Mouse (Mus musculus): Measurements from ENCODE around the gene Pts. TPM values are rescaled to one million over a fixed set of nuclear protein-coding genes. Genes with fewer than 3 reads are reported as not detected.

The Pts gene
- polyA plus RNA-seq, 1 experiment from 2014 or later, result 94.1 TPM

DNA sequence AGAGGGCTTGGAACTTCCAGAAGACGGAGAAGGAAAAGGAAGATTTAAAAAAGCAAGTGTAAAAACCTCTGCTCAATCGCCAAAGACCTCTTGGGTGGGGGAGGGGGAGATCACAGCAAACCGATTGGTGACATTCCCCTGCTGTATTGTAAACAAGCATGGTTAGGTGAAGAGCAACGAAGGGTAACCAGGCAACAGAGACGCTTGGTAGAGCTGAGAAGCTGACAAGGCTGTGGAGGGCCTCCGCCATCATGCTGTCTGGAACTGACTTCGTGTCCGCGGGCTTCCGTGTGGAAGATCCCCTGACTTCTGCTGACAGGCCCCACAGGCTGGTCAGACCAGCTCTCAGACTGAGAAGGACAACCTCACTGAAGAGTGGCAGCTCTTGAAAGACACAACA lies 43.0 kb downstream of the Pts start:
- Histone ChIP-seq H3K9ac (replicated peaks; ENCODE audit: low read depth, low read length) (no peak overlapping the region), H3K4me2 (ENCODE audit: low read length) (peak overlapping the region; percentile 27), H3K4me1 (replicated peaks; ENCODE audit: control insufficient read depth, insufficient read depth, low read length) (no peaks in the 10 kb centered on the region), H3K4me3 (replicated peaks; ENCODE audit: low read length) (no peak overlapping the region), H3K9me3 (ENCODE audit: control insufficient read depth, low read length) (no peaks in the 10 kb centered on the region), H3K27me3 (replicated peaks; ENCODE audit: control insufficient read depth, insufficient read depth, low read length) (no peaks in the 10 kb centered on the region), H3K36me3 (ENCODE audit: control insufficient read depth, insufficient read depth) (no peaks in the 10 kb centered on the region), H3K27ac (ENCODE audit: low read length) (no peak overlapping the region)
- ATAC-seq, result no peak
- 7% methylated on average over 10 of the region's 10 CpGs for WGBS

GRCm38 (mm10) chr9:50482743-50483142 lies 45.8 kb downstream of the Pts start:
- Histone ChIP-seq H3K4me1 (replicated peaks; ENCODE audit: control insufficient read depth, insufficient read depth, low read length) (no peaks in the 10 kb centered on the region), H3K9me3 (ENCODE audit: control insufficient read depth, low read length) (no peaks in the 10 kb centered on the region), H3K36me3 (ENCODE audit: control insufficient read depth, insufficient read depth) (no peaks in the 10 kb centered on the region), H3K9ac (replicated peaks; ENCODE audit: low read depth, low read length) (no peak overlapping the region), H3K4me2 (ENCODE audit: low read length) (no peak overlapping the region), H3K27ac (ENCODE audit: low read length) (no peak overlapping the region), H3K4me3 (replicated peaks; ENCODE audit: low read length) (no peak overlapping the region), H3K27me3 (replicated peaks; ENCODE audit: control insufficient read depth, insufficient read depth, low read length) (no peaks in the 10 kb centered on the region)
- 88% methylated on average over 8 of the region's 8 CpGs for WGBS
- no peak for ATAC-seq

- ATAC-seq, result no peak
- 43% methylated on average over 8 of the region's 8 CpGs for WGBS
- H3K4me3 ChIP-seq (replicated peaks; ENCODE audit: low read length), result no peak overlapping the region
These were observed 49.0 kb downstream of the Pts start for GRCm38 (mm10) chr9:50479476-50479875.

DNA sequence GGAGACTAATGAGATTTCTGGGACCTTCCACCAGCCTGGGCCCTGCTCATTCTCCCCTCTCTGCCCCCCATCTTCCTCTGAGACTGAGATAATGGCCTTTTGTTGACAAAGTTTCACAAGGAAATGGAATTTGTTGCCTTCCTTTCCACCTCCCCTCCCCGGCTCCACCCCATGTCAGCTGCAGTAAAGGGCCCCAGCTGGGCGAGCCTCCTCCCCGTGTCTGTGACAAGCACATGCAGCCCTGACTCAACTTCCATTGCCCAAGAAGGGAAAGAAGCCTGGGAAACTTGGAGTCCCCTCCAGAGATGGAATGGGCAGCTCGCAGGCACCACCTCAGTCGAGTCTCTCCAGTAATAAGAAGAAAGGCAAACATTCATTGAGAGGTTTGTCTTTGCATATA lies 49.7 kb downstream of the Pts start:
- ATAC-seq, result no peak

More at GRCm38 (mm10) chr9:50479476-50479875, 49.0 kb downstream of the Pts start:
- Histone ChIP-seq H3K9ac (replicated peaks; ENCODE audit: low read depth, low read length) (no peak overlapping the region), H3K27me3 (replicated peaks; ENCODE audit: control insufficient read depth, insufficient read depth, low read length) (no peaks in the 10 kb centered on the region), H3K4me2 (ENCODE audit: low read length) (no peak overlapping the region), H3K36me3 (ENCODE audit: control insufficient read depth, insufficient read depth) (no peaks in the 10 kb centered on the region), H3K9me3 (ENCODE audit: control insufficient read depth, low read length) (no peaks in the 10 kb centered on the region), H3K27ac (ENCODE audit: low read length) (no peak overlapping the region), H3K4me1 (replicated peaks; ENCODE audit: control insufficient read depth, insufficient read depth, low read length) (no peaks in the 10 kb centered on the region)

GRCm38 (mm10) chr9:50477270-50477669 lies 51.3 kb downstream of the Pts start:
- Histone ChIP-seq H3K9me3 (ENCODE audit: control insufficient read depth, low read length) (no peaks in the 10 kb centered on the region), H3K4me1 (replicated peaks; ENCODE audit: control insufficient read depth, insufficient read depth, low read length) (no peaks in the 10 kb centered on the region), H3K4me2 (ENCODE audit: low read length) (no peak overlapping the region), H3K36me3 (ENCODE audit: control insufficient read depth, insufficient read depth) (no peaks in the 10 kb centered on the region), H3K4me3 (replicated peaks; ENCODE audit: low read length) (no peak overlapping the region), H3K27me3 (replicated peaks; ENCODE audit: control insufficient read depth, insufficient read depth, low read length) (no peaks in the 10 kb centered on the region), H3K27ac (ENCODE audit: low read length) (no peak overlapping the region), H3K9ac (replicated peaks; ENCODE audit: low read depth, low read length) (no peak overlapping the region)
- no peak for ATAC-seq
- WGBS, result 95% methylated on average over 9 of the region's 9 CpGs

More for the DNA sequence above, 49.7 kb downstream of the Pts start:
- Histone ChIP-seq H3K4me1 (replicated peaks; ENCODE audit: control insufficient read depth, insufficient read depth, low read length) (no peaks in the 10 kb centered on the region), H3K9me3 (ENCODE audit: control insufficient read depth, low read length) (no peaks in the 10 kb centered on the region), H3K36me3 (ENCODE audit: control insufficient read depth, insufficient read depth) (no peaks in the 10 kb centered on the region), H3K4me3 (replicated peaks; ENCODE audit: low read length) (no peak overlapping the region), H3K9ac (replicated peaks; ENCODE audit: low read depth, low read length) (no peak overlapping the region), H3K4me2 (ENCODE audit: low read length) (no peak overlapping the region), H3K27ac (ENCODE audit: low read length) (no peak overlapping the region), H3K27me3 (replicated peaks; ENCODE audit: control insufficient read depth, insufficient read depth, low read length) (no peaks in the 10 kb centered on the region)
- 13% methylated on average over 5 of the region's 5 CpGs for WGBS

DNA sequence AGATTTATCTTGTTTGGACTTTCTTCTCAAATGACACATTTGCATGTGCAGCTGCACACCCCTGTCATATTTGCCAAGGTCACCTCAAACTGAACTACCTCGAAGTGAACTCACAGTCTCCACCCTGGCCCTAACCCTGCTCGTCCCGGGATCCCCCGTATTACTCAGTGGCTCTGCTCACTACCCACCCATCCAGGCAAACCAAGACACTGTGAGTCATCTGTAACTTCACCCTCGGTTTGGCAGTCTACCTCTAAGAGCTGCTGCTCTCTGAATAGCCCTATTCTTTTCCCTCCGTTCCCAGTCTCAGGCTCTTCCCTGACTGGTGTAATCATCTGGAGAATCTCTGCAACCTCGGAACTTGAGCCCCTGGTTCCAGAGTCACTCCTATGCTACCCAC lies 51.9 kb downstream of the Pts start:
- no peak for ATAC-seq
- no peak overlapping the region for H3K4me2 ChIP-seq (ENCODE audit: low read length)
- no peaks in the 10 kb centered on the region for H3K27me3 ChIP-seq (replicated peaks; ENCODE audit: control insufficient read depth, insufficient read depth, low read length)
- 67% methylated on average over 7 of the region's 7 CpGs for WGBS
- no peaks in the 10 kb centered on the region for H3K9me3 ChIP-seq (ENCODE audit: control insufficient read depth, low read length)
- H3K36me3 ChIP-seq (ENCODE audit: control insufficient read depth, insufficient read depth), result no peaks in the 10 kb centered on the region
- H3K4me3 ChIP-seq (replicated peaks; ENCODE audit: low read length), result no peak overlapping the region
- H3K9ac ChIP-seq (replicated peaks; ENCODE audit: low read depth, low read length), result no peak overlapping the region
- no peak overlapping the region for H3K27ac ChIP-seq (ENCODE audit: low read length)
- no peaks in the 10 kb centered on the region for H3K4me1 ChIP-seq (replicated peaks; ENCODE audit: control insufficient read depth, insufficient read depth, low read length)

DNA sequence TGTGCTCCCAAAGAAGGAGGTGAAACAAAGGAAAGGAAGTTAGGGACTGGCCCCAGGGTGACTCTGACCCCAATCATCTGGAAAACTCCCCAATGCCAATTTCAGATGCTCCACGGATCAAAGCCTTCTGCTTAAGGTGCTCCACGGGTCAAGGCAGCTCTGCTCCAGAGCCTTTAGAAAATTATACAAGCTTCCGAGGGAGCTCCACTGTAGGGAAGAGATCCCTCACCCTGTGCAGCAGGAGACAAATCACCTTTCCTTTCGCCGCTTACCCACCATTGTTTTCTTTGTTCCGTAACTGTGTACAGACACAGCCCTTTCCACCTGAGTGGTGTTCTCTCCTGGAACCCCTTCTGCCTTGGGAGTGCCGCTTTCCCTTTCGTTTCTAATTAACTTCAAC lies 52.8 kb downstream of the Pts start:
- no peak overlapping the region for H3K27ac ChIP-seq (ENCODE audit: low read length)
- H3K9me3 ChIP-seq (ENCODE audit: control insufficient read depth, low read length), result no peaks in the 10 kb centered on the region
- 52% methylated on average over 8 of the region's 8 CpGs for WGBS
- H3K9ac ChIP-seq (replicated peaks; ENCODE audit: low read depth, low read length), result no peak overlapping the region
- H3K4me1 ChIP-seq (replicated peaks; ENCODE audit: control insufficient read depth, insufficient read depth, low read length), result no peaks in the 10 kb centered on the region
- no peaks in the 10 kb centered on the region for H3K27me3 ChIP-seq (replicated peaks; ENCODE audit: control insufficient read depth, insufficient read depth, low read length)
- no peak for ATAC-seq
- H3K4me3 ChIP-seq (replicated peaks; ENCODE audit: low read length), result no peak overlapping the region
- H3K4me2 ChIP-seq (ENCODE audit: low read length), result no peak overlapping the region
- no peaks in the 10 kb centered on the region for H3K36me3 ChIP-seq (ENCODE audit: control insufficient read depth, insufficient read depth)

DNA sequence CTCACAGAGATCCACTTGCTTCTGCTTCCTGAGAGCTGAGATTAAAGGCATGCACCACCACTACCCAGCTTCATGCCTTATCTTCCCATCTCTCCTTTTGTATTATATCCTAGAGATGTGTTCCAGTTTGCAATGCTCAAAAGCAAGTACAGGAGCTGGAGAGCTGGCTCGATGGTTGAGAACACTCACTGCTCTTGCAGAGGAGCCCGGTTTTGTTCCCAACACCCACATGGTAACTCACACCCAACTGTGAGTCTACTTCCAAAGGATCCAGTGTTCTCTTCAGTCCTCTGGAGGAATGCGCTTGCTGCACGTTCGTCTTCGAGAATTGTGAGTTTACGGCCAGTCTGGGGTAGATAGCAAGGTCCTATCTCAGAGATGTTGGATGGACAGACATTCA lies 53.2 kb downstream of the Pts start:
- no peak overlapping the region for H3K4me3 ChIP-seq (replicated peaks; ENCODE audit: low read length)
- H3K9me3 ChIP-seq (ENCODE audit: control insufficient read depth, low read length), result no peaks in the 10 kb centered on the region
- H3K9ac ChIP-seq (replicated peaks; ENCODE audit: low read depth, low read length), result no peak overlapping the region
- H3K27ac ChIP-seq (ENCODE audit: low read length), result no peak overlapping the region
- no peaks in the 10 kb centered on the region for H3K36me3 ChIP-seq (ENCODE audit: control insufficient read depth, insufficient read depth)
- H3K4me2 ChIP-seq (ENCODE audit: low read length), result no peak overlapping the region
- no peak for ATAC-seq
- WGBS, result 92% methylated on average over 7 of the region's 7 CpGs
- no peaks in the 10 kb centered on the region for H3K4me1 ChIP-seq (replicated peaks; ENCODE audit: control insufficient read depth, insufficient read depth, low read length)
- no peaks in the 10 kb centered on the region for H3K27me3 ChIP-seq (replicated peaks; ENCODE audit: control insufficient read depth, insufficient read depth, low read length)

Data from forebrain, embryonic 16.5 days (tissue).